Mouse (Mus musculus): Measurements from ENCODE around the gene Lurap1.

Gene Lurap1

DNA sequence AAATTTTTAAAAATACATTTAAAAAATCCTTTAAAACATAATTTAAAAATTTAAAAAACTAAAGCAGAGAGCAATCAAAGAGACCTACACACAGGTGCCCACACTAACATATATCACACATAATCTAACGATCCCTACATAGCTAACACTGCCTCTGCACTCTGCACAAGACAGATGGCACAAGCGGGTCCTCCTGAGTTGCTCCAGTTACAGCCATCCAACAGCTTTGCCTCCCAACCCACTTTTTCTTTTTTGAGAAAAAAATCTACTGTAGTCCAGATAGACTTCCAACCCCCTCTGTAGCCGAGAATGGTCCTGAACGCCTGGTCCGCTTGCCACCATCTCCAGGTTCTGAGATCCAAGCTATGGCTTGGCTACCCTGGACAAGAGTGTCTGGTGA lies 45.9 kb downstream of the Lurap1 start:
- DNase-seq (ENCODE audit: low read depth, low spot score): no peak

DNA sequence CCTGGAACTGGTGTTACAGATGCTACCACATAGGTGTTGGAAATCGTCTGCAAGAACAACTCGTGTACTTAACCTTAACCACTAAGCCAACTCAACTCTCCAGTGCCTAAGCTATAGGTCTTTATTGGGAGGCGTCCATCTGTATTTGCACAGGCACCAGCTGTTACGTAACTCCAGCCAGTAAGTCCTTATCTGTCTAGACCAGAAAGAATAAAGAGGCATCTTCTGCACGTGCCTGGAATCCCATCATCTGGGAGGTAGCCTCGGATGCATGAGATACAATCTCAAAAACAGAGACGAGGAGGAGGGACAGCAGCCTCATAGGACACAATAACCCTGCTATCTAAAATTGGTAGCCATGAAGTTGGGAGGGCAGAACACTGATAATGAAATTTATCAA lies 50.2 kb downstream of the Lurap1 start:
- no peak for DNase-seq (ENCODE audit: low read depth, low spot score)

DNA sequence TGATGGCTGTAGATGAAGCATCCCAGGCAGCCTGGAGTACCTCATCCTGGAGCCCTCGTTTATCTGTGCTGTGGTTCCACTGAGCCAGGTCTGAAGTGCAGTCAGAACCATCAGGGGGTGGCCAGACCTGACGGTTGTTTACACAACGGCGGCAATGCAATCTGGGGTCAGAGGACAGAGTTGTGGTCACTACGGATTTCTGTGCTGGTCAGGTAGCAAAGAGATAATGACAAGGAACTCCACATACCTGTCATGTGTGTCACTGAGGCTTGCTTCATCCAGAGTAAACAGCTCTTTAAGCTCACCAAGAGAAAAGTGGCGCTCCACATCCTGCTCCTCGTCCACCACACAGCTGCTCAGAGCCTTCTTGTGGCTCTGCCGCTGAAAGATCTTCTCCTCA lies 53.9 kb downstream of the Lurap1 start:
- no peak for DNase-seq (ENCODE audit: low read depth, low spot score)

DNA sequence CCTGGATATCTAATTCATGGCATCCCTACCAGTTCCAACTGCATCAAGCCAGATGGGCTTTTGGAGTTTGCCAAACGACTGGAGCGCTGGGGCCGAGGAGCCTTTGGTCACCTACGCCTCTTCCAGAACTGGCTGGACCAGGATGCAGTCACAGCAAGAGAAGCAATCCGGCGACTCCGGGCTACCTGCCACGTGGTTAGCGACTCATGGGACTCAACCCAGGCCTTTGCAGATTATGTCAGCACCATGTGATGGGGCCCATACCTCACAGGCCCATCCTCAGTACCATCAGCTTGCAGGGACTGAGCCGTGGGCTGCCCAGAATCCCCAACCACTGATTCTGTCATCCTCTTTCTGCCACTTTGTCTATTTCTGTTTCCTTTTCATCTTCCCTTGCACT lies 54.8 kb downstream of the Lurap1 start:
- DNase-seq (ENCODE audit: low read depth, low spot score): no peak

DNA sequence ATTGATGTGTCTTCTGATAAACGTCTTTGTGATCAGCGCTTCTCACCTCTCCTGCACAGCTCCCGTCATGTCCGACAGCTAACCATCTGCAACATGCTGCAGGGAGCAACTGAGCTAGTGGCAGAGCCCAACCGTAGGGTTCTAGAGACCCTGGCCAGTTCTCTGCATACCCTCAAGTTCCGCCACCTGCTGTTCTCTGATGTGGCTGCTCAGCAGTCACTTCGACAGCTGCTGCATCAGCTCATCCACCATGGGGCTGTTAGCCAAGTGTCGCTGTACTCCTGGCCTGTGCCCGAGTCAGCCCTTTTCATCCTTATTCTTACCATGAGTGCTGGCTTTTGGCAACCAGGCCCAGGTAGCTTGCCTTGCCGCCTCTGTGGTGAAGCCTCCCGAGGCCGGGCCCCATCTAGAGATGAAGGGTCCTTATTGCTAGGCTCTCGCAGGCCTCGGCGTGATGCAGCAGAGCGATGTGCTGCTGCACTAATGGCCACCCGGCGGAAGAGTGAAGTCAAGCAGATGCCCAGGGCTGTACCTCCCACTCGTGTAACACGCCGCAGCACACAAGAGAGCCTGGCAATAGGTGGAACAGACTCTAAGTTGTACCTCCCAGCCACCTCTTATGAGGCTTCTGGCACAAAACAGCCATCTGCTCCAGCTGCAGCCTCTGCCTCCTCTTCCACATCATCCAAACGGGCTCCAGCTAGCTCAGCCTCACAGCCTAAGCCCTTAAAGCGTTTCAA lies 62.5 kb downstream of the Lurap1 start:
- no peak for DNase-seq (ENCODE audit: low read depth, low spot score)
